Mouse (Mus musculus) brain, embryonic 14.5 days (tissue): ENCODE results near the gene Bloc1s2. TPM values are rescaled to one million over a fixed set of nuclear protein-coding genes. Genes with fewer than 3 reads are reported as not detected.

Experiments used
- DNase-seq: peaks from one replicate; pipeline ENCODE4 v3.0.0-alpha.2; 2011; ENCODE audit warnings: low read depth
- CTCF ChIP-seq: fragments of 200-500 bp; IDR thresholded peaks from 2 replicates; pipeline ENCODE4 v1.5.1; 2012; ENCODE audit warnings: inconsistent platforms, mild to moderate bottlenecking, moderate library complexity, borderline replicate concordance; ENCODE audit not compliant: insufficient read depth, insufficient read length; ENCODE audit errors: extremely low read depth
- POLR2A ChIP-seq: fragments of 200-500 bp; IDR thresholded peaks from 2 replicates; pipeline ENCODE4 v1.6.1; 2012; ENCODE audit warnings: mild to moderate bottlenecking, inconsistent platforms, borderline replicate concordance; ENCODE audit not compliant: poor library complexity, insufficient read depth, insufficient read length, severe bottlenecking; ENCODE audit errors: extremely low read depth
- polyA plus RNA-seq: library from polyadenylated mRNA; depleted of rRNA; stranded (reverse); fragments of >200 nt; gene quantifications from 2 replicates; pipeline ENCODE4 v1.2.3, GENCODE M21; 2012; rRNA removed

Gene Bloc1s2
- 91.2 and 104 TPM in 2 replicates for polyA plus RNA-seq

DNA sequence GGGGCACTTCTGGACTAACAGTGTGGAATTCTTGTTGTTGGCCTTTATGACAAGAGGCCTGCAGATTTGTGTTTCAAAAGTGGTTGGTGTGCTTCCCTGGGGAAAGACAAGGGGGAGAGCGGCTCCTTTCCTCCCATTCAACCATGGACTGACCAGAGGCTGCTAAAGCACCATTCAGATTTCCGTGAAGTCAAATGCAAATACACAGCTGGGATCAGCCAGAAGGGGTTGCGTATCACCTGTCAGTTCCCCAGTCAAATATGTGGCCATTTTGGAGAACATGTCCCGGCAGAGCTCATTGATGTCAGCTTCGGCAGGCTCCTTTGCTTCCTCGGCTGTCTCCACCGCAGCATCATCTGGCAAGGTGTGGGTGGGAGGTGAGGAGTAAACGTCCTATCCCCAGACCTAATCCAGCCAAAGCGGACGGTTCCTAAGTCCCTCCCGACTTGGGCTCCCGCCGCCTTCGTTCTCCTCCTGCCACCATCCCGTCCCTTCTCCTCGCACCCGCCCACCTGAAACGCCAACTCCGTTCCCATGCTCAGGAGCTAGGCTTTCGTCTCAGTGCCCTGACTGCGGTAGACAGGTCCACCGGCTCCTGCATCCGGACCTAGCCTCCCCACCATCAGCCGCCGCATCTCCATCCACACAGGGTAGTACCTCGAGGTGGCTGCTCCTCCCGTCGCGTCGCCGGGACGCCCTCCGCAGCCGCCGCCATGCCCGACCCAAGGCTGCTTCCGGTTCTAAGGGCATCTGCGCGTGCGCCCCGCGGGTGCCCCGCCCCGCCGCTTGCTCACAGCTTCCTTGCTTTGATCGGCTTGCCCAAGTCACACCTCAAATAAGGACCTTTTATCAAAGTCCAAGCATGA is at the start of gene Bloc1s2:
Gene Bloc1s2 (minus strand): TSS at position 745 of the 866 bp plus-strand sequence.
- peak; percentile 93 for DNase-seq
- no peak for TF ChIP-seq CTCF
- TF ChIP-seq POLR2A, result peak; percentile 76

DNA sequence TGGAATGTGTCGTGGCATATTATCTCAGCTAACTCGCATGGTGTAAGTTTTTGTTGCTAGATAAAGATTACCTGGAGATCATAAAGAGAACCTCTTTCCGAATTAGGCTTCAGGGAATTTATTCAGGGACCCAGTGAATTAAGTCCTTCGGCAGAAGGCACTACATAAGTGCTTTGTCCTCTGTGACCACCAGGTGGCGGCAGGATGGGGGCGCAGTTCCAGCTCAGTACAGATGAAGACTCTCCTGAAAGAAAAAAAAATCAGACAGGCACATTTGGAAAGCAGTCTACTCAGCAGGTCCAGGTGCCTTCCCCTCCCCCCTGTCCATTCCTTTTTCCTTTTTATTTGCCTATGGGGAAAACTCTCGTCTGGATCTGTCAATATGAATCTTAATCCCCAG is 48.9 kb upstream of the Bloc1s2 start:
- DNase-seq, result peak; percentile 85
- TF ChIP-seq CTCF (peak; percentile 88), POLR2A (no peak)

DNA sequence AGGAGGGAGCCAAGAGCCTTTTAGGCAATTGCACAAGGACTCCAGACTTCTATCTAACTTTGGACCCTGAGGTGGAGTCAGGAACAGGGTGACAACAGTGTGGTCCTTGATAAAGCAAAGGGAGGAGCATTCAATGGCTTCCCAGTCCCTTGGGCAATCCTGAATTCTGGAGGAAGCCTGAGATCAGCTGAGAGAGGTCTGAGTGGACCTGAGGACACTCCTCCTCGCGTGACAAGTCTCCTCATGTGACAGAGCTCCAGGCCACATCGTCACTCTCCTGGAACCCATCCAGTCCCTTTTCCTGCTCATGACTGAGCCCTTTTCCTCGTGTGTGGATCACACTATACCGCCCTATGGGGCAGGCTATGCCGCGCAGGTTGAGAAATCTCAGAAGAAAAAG is 47.7 kb upstream of the Bloc1s2 start:
- no peak for DNase-seq
- TF ChIP-seq CTCF (no peak), POLR2A (no peak)

DNA sequence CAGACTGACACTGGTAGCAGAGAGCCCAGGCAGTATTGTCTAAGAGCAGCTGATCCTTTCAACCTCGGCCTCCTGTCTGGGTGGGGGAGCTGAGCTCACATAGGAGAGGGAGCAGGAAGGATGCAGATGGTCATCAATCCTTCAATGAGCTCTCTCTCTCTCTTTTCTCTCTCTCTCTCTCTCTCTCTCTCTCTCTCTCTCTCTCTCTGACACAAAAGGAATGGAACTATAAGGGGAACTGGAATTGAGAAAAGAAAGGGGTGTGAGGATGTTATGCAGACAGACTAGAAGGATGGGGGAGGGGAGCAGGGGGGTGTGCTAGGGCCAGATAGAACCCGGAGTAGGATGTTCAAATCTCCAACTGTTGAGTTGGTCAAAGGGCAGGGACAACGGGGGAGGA is 46.1 kb upstream of the Bloc1s2 start, which contains the start of gene Pkd2l1:
Gene Pkd2l1 (minus strand): TSS at position 101 of the 400 bp plus-strand sequence.
- no peak for TF ChIP-seq POLR2A
- no peak for TF ChIP-seq CTCF
- no peak for DNase-seq

GRCm38 (mm10) chr19:44189056-44189455 is 42.8 kb upstream of the Bloc1s2 start:
- DNase-seq, result peak; percentile 10
- TF ChIP-seq POLR2A, result no peak
- no peak for TF ChIP-seq CTCF

DNA sequence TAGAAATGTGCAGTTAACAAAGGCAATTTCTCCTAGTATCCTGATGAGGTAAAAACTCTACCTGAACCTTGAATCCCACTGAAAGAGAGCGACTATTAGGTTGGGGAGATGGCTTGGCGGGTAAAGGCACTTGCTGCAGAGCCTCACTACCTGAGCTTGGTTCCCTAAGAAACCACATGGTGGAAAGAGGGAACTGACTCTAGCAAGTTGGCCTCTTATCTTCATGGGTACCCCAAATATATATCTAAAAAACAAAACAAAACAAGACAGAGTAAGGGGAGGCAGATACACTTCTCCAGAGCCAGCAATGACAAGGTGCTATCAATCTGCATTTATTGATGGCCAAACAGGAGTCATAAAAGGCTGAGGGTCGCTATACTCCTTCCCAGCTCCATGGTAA is 37.7 kb upstream of the Bloc1s2 start:
- DNase-seq, result no peak
- no peak for TF ChIP-seq POLR2A
- TF ChIP-seq CTCF, result no peak

- DNase-seq, result no peak
- TF ChIP-seq POLR2A, result no peak
- TF ChIP-seq CTCF, result no peak
Observed at GRCm38 (mm10) chr19:44180502-44180901, 34.3 kb upstream of the Bloc1s2 start.

DNA sequence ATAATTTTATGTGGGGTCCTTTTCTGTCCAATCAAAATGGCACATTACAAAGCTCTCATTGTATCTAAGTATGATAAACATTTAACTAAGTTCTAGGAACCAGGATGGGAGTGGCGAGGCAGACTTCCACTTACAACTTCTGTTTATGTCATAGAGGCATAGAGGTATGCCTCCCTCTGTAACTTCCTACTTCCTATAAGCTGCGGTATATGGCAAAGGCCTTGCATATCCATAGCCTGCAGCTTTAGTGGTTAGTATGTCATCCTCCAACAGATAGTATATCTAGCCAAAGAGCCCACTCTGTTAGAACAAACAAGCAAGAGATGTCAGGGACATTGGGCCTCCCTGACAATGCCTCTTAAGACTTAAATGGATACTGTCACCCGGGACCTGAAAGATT is 30.5 kb upstream of the Bloc1s2 start:
- TF ChIP-seq POLR2A (no peak), CTCF (no peak)
- no peak for DNase-seq

DNA sequence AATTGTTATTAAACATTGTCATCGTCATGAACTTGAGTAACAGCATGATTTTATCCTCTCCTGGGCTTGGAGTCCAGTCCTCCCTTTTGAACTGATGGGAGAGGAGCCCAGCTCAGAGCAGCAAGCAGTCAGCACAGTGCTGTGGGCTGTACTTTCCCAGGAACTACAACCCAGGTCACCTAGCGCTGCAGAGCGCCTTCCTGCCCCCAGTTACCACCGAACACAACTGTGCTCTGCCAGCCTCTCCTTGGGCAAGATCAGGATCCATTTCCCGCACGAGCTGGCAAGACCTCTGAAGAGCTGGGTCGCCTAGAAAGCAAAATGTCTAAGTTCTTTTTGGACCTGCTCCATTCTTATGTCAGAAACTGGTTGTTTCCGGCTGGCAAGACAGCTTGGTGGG is 28.6 kb upstream of the Bloc1s2 start:
- DNase-seq, result no peak
- TF ChIP-seq CTCF, result no peak
- TF ChIP-seq POLR2A, result no peak

- peak; percentile 54 for DNase-seq
- TF ChIP-seq POLR2A, result no peak
- peak; percentile 54; the same call in 1 of the 2 replicates for TF ChIP-seq CTCF
Observed at GRCm38 (mm10) chr19:44161515-44161914, 15.3 kb upstream of the Bloc1s2 start.

DNA sequence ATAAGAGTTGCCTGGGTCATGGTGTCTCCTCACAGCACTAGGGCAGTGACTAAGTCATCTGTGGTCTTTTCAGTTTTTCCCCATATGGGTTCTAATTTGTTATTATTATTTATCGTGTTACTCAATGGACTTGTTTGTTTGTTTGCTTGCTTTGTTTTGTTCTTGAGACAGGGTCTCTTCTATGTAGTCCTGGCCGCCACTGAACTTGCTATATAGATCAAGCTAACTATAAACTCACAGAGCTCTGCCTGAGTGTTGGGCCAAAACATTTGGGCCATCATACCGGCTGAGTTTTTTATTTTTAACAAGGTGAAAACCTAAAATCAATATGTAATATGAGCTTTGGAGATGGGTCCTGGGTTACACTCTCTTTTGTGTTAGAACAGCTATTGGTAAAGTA is 13.1 kb upstream of the Bloc1s2 start:
- no peak for TF ChIP-seq CTCF
- DNase-seq, result no peak

DNA sequence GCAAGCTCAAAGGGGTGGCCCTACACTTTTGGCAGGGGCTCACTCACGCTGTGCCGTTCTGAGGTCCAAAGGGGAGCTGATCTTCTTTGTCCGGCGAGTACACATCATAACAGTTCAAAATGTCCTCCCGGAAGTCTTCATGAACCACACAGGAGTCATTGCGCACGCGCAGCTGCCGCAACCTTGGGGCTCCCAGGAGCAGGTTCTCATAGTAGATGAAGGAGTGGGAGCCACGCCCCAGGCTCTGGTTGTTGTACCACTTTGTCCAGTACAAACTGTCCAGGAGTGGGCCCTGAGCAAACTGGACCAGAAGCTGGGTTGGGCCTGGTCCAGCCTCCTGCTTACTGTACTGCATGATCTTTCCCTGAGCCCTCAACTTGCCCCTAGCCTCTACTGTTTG is 10.8 kb upstream of the Bloc1s2 start:
- no peak for DNase-seq
- no peak for TF ChIP-seq POLR2A
- TF ChIP-seq CTCF, result no peak
